Mouse (Mus musculus): Measurements from ENCODE around the gene Tm2d1.
"Not testable (repeated sequence)": the region's sequence is repeated elsewhere in the genome, so short reads cannot be mapped to it uniquely, and the experiment has no call there.

Gene Tm2d1

DNA sequence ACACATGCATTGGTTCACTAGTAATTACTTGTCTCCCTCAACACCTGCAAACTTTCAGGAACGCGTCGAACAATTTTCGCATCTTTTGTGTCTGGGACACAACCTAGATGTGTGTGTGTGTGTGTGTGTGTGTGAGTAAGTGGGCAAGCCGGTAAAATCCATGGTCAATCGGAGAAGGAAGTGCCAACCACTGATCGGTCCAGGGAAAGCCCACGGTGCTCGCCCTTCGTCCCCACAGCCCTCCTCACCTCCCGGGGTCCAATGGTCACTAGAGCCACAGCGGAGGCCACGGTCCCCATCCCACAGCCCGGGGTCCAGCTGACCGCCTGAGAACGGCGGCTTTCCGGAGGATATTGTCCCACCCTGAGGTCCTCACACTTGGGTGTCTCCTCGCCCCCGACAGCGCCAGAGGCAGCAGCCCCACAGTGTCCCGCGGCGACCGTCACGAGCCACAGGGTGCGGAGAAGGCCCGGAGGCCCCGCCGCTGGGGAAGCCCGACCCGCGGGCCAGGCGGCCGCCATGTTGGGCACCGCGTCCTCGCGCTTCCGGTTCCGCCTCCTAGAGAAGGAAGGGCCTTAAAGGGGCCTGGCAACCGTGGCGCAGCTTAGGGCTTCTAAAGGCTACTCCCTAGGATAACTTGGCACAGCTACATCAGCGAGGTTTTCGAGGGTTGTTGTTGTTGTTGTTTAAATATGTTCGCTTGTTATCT, at the start of gene Tm2d1:
Gene Tm2d1 (minus strand): TSS at position 591 of the 709 bp plus-strand sequence.
- peak; percentile 80 for DNase-seq (ENCODE audit: low spot score)

DNA sequence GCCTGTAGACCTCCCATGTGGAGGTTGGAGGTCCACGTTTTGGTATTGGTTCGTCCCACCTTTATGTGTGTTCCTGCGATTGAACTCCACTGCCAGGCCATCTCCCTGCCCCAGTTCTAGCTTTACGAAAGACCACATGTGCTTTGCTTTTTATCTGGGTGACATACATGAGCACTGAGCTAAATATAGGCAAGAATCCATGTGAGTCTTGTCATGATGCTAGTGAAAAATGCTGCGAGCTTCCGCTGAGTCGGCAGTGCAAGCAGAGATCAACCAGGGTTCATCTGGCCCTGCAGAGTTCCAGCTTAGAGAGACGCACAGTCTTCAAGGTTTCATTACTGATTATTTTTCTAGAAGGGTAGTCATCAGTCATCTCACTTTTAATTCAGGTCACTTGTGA, 45.3 kb upstream of the Tm2d1 start:
- no peak for DNase-seq (ENCODE audit: low spot score)

DNA sequence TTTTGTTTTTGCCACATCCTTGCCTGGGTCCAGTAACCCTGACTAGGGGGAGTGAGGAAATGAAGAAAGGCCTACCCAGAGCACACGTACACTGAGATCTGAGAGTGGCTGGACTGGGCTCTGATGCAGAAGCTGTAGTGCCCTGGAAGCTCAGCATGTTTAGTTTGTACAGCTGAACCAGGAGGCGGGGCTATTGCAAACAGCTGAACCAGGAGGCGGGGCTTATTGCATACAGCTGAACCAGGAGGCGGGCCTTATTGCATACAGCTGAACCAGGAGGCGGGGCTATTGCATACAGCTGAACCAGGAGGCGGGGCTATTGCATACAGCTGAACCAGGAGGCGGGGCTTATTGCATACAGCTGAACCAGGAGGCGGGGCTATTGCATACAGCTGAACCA, 32.0 kb upstream of the Tm2d1 start:
- not testable (repeated sequence) for DNase-seq (ENCODE audit: low spot score)

DNA sequence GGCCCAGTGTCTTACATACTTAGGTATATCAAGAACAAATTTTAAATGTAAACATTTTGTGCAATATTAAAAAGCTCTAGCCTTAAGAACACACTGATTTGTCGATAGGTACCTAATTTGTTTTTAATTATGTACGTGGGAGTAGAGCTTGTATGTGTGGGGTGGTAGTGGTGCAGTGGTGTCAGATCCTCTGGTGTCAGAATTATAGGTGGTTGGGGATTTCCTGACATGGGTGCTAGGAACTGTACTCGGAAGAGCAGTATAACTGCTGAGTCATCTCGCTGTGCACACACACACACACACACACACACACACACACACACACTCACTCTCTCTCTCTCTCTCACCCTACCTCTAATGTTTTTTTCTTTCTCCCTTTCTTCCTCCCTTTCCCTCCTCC, 25.3 kb upstream of the Tm2d1 start:
- DNase-seq (ENCODE audit: low spot score): no peak

DNA sequence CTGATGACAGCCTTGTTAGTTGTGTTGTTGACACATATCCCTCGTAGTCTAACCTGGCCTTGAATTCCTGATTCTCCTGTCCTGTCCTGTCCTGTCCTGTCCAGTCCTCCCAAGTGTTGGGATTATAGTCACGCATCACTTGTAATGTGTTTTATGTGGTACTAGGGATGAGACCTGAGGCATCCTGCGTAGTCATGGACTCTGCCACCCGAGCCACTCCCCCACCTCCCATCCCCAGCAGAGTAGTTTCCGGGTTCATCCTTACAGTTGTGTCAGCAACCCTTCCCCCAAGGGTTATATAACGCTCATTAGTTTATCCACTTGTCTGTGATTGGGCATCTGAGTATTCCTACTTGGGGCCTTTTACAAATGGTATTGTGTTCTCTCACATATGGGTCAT, 21.3 kb upstream of the Tm2d1 start:
- no peak for DNase-seq (ENCODE audit: low spot score)

DNA sequence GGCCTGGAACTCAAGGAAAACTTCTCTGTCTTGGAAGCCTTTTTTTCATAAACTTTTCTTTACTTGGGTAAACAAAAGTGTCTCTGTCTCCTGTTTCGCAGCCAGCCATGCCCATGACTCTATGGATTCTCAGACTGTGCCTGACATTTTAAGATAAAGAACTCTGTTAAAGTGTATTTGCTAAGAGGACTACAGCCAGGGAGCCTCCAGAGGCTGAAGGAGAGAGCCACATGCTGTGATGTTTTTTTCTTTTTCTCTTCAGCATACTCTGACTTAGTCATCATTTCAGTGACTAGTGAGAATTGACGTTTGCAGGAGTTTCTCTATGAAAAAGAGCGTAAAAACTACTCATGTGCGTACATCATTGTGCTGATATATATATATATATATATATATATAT, 20.4 kb upstream of the Tm2d1 start:
- no peak for DNase-seq (ENCODE audit: low spot score)

DNA sequence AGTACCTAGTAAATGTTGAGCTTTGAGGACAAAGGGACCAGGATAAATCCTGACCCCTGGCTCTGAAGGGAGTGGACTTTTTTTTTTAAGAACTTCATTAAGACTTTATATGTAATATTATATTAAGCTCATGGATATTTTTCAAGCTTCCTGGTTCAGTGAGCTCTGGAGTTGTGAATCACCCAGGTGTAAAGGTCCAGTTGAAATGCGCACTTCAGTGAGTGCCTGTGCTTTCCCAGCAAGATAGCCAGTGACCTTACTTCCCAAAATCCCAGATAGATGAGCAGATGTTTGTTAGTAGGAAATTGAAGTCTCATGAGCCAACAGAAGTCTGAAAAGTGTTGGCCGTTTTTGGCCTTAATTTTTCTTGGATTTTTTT, 18.5 kb upstream of the Tm2d1 start:
- DNase-seq (ENCODE audit: low spot score): no peak

DNA sequence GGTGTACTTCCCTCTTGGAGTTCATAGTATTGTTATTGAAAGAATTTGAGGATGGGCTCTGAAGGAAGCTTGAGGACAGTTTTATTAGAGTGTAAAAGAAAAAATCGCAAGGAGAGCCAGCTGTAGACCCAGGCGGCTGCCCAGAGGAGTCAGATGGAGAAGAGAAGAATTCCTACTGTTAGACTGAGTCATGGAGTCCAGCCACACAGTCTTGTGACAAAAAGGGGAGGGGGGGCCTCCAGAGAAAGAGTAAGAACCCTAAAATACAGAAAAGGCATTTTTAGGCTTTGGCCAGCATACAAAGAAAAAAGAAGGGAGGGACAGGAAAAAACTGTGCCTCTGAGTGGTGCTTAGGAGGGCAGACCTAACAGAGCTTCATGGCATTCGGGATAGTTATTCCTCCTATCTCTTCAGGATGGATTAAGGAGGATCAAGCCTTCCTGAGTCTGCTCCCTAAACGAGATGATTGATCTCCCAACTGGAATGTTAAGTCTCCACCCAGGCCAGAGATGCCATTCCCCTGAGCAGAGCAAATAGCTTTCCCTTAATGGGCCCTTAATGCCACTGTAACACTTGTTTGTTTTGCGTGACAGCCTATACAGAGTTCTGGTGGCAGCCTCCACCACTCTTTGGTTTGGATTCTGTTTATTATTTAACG, 17.9 kb upstream of the Tm2d1 start:
- no peak for DNase-seq (ENCODE audit: low spot score)

DNA sequence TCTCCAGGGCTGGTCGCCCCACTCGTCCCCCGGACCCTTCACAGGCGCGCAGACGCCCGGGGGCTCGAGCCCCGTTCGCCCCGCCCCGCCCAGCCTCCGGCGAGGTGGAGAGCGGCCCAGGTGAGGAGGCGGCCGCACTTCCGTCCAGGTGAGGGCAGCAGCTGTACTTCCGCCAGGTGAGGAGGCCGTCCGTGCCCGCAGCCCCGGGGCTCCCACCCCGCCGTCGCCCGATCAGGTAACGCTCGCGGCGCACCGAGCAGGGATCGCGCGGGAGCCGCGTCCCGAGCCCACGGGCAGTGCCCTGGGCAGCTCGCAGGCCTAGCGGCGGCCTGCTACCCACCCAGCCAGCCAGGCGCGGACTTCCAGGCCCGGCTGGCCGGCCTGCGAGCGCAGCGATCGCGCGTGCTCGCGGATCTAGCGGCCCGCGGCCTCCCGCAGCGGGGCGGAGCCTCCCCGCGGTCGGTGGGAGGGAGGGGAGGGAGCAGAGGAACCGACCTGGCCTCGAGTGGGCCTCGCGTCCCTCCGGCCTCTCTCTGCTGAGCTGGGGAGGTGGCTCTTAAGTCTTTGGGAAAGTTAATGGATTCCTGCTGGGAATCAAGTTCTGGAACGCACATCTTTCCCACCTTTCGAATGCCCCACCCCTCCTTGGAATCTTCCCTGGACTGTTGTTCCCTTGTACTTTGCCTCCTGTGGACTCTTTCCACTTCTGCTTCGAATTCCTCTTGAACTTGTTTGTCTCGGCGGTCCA, 12.8 kb upstream of the Tm2d1 start, which contains the start of gene Patj:
Gene Patj (plus strand): TSS at position 96 of the 748 bp plus-strand sequence.
- peak; percentile 54 for DNase-seq (ENCODE audit: low spot score)

DNA sequence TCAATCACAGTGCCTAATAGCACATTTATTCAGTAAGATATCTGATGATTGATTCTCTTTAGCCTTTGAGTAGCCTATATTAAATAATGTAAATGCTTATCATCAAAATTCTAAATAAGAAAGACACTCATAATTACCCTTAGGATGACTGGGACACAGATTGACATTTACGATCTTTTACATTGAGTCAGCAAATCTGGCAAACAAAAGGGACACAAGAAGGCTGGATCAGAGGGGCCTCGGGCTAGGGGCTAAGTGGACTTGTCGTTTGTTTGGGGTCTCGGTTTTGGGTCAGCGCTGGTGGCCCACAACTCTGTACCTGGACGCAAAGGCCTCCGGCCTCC, 12.2 kb upstream of the Tm2d1 start:
- DNase-seq (ENCODE audit: low spot score): no peak

DNA sequence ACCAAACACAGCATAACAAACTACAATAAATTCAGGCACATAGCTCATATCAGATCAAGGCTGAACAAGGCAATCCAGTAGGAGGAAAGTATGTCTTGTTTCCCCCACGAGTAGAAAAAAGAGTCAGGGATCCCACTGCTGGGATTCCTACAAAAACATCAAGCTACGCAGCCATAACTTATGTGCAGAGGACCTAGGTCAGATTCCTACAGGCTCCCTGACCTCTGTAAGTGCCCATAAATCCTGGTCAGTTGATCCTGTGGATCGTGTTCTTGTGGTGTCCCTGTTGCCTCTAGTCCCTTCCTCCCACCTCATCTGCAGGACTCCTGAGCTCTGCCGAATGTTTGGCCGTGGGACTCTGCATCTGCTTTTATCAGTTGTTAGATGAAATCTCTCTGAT, 1.9 kb upstream of the Tm2d1 start:
- DNase-seq (ENCODE audit: low spot score): no peak

DNA sequence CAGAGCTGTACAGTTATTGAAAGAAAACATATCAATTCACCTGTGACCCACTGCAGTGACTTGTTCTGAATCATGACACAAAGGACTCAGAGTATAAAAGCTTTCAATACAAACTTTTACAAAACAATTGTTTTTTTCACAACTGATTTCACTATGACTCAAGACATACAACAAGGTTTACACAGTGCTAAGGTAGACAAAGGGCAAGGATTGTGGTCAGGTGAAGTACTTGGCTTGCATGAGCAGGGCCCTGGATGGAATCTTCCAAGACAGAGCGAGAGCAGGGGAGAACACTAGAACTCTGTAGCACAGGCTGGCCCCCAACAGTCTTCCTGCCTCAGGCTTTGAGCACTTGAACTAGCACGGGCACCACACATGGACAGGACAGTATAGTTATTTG, 6.2 kb downstream of the Tm2d1 start:
- no peak for DNase-seq (ENCODE audit: low spot score)

DNA sequence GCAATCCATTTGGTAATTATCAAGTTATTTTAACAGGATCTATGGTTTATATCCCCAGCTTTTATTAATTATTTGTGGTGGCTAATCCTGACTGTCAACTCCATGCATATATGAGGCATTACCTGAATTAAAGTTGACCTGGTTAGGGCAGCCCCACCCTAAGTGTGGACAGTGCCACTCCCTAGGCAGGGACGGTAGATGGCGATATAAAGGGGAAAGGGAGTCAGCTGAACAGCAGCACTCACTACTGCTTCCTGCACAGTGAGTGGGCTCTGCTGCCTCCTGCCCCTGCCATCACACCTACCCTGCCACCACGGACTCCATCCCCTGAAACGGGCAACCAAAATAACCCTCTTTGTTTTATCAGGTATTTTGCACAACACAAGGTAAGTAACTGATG, 7.7 kb downstream of the Tm2d1 start:
- no peak for DNase-seq (ENCODE audit: low spot score)

DNA sequence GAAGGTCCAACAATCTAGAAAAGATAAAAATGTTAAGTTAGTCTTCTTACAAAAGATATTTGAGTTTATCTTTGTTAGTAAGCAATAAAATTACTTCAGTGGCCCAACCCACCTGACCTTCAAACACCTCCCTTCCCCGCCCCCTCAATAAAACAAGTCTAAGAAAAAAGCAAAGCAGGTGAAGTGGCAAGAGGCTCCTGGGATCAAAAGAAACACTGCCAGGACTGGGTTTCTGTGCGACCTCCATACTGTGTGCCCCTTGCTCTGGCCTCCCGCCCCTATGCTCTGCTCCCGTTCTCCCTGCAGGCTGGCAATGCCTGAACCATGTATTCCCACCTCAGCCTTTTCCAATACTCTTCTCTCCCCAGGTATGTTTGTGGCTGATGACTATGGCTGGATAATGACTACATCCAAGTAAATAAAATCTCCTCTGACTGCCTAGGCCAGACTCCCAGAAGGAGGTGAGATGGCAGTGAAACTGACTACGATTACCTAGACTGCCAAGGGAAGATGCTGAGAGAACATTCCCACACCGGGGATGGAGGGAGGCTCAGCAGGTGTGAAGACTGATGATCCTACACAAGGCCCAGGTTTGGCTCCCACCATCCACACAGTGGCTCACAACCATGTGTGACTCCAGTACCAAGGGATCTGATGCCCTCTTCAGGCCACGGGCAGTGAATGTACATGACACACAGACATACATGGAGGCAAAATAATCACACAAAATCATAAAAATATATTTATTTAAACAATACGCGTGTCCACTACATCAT, 24.9 kb downstream of the Tm2d1 start:
- no peak for DNase-seq (ENCODE audit: low spot score)

DNA sequence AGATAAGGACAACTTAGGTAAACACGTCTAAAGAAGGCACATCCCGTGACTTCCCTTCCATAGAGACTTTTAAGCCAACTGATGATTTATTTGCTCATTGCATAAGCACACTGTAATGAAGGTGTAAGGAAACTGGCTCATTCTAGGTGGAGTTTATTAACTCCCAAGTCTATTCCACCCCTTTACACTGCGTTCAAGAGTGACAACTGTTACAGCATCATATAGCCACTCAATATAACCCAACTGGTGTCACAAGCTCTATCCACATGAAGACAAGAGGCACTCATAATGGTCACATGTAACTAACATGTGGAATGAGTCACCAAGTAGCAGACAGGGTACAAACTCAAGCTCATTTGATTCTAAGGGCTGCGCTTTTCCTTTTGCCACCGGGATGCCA, 34.5 kb downstream of the Tm2d1 start:
- DNase-seq (ENCODE audit: low spot score): no peak

DNA sequence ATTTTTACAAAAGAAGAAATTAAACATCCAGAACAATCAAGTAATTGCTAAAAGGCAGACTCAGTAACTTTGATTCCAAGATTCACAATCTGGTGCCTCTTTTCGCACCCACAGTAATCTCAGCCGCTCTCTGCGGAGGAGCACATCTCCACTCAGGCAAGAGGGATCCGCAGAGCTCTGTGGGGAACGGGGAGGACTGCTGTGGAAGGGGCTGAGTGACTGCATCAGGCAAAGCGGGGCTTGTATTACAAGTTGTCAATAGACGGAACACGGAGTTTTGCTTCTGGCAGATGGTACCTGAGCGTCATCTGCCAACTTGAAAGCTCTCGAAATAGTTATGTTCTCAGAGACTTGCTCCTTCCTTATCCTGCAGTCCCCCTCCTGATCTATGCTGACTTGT, 37.3 kb downstream of the Tm2d1 start:
- peak; percentile 37 for DNase-seq (ENCODE audit: low spot score)

DNA sequence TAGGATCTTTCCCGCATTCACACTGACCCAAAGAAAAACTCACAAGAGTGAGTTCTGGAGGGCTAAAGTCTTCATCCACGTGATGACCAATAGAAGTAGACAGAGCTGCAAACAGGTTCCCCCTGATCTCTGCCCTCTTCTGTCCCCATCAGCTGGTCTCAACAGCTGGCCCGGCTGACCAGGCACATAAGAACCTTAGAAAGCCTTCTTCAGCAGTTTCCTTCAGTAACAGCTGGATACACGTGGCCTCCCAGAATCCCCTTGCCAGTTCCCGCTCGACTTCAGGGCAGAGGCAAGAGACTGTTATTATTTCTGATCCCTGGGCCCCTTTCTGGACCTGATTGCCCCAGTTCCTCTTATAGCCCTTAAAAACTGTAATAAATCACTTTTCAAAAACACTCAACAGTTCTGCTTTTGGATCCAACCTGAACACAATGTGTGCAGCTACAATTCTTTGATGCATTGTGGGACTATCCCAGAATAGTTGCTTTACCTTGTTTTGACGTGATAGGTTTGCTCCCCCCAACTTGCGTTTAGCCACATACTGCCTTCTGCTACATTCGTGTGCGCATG, 43.0 kb downstream of the Tm2d1 start:
- no peak for DNase-seq (ENCODE audit: low spot score)

DNA sequence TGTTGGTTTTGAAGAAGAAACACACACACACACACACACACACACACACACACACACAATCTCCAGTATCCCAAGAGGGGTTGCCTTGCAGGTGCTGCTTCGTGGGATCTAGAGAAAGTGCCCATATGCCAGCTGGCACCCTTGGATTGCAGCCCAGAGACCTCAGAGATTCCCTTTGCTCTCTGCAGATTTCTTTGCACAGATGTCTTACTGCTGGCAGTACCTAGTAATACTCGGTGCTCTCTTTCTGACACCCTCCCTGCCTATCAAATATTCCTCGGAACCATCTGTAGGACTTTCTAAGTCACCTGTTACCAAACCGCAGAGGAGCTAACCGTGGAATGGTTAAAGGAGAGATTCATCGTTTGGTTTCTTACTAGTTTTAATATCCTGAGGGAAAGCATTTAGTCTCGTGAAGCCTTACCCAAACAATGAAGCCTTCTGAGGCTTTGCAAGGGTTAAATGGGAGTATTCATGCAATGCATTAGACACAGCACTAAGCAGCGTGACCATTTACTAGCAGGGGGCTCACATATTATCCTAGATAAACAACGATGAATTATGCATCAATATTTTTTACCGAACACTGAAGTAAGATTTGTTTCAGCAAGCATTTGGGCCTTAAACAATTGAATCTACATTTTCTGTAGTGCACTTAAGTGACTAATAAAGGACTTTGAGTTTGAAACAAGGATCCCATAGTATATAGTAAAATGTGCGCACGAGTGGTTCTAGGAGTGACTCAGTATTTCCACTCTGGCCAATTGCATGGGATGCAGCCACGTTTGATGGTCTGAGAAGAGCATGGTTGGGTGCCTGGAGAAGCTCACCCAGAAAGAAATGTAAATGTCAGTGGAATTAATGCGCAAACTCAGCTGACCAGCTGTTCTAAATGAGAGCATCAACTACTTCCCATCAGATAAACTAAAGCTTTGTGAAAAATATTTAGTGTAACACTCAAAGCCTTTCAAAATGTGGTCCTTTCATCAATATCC, 44.2 kb downstream of the Tm2d1 start:
- no peak for DNase-seq (ENCODE audit: low spot score)

DNA sequence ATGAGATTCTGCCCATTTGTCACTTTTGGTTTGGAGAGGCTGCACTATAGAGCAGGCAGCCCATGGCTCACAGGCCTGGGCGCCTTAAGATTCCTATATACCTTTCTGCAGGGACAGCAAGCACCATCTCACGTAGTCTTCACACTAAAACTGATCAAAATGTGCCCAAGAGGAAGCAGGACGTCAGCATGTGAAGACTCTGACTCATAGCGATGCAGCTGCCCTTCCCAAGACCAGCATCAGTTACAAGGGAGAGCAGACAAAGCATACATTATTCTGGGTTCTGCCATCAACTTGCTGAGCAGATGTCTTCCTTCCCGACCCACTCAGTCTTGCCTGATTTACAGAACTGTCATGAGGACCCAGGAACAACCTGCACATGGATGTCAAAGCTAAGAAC, 45.9 kb downstream of the Tm2d1 start:
- no peak for DNase-seq (ENCODE audit: low spot score)

DNA sequence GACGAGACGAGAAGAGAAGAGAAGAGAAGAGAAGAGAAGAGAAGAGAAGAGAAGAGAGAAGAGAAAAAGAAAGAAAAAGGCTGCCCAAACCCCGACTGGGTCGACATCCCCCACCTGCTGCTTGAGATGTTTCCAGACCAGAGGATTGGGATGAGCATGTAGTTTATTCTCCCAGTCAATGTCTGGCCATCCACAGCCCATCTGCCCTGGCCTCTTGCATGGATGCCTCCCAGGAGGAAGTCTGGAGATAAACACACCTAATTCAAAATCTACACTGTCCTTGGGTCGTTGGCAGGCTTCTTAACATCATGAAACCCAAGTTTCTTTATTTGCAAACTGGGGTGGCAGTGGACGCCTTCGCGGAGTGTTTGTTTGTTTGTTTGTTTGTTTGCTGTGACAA, 47.4 kb downstream of the Tm2d1 start:
- DNase-seq (ENCODE audit: low spot score): no peak

DNA sequence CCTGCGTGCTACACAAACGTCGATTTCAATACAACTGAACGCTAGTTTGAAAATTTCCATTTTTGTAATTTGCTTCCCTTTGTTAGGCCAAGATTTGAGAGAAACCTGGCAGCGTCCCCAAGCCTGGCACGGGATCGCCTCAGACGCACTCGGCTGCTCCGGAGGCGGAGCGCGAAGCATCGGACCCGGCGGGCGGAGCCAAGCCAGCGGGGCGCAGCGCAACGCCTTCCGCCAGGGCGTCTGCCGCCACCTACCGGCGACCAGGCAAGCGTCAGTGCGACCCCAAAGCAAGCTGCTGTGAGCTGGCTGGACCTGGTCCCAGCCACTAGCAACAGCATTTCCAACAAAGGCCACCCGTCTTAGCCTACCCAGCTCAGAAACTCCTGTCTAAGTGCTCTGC, 60.9 kb downstream of the Tm2d1 start:
- DNase-seq (ENCODE audit: low spot score): peak; percentile 92
